Mouse (Mus musculus): ENCODE measurements around the gene Rdh11. TPM values are rescaled to one million over a fixed set of nuclear protein-coding genes. Genes with fewer than 3 reads are reported as not detected.

Rdh11 gene
- polyA plus RNA-seq, 1 experiment from 2014 or later: 26.1 TPM

DNA sequence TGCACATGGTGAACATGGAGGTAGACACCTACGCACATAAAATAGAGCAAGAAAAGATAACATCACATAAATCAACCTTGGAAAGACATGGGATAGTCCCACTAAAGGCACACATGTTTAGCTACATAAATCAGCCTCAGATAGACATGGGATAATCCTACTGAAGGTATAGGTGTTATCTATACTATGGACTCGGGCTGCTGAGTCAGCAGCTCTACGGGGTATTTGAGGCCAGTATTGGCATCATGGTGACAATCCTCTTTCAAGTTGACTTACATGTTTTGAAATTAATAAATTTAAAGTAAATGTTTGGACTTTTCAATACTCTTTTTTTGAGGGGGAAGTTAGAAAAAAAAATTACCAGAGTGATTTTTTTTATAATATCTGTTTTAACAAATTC, 29.2 kb downstream of the Rdh11 start:
- no peak for DNase-seq (ENCODE audit: low spot score)
- H3K4me1 ChIP-seq (ENCODE audit: control insufficient read depth, insufficient read depth, low read length): no peaks in the 10 kb centered on the region
- H3K9ac ChIP-seq (ENCODE audit: low read length): no peak overlapping the region
- 96% methylated on average over 3 of the region's 3 CpGs for WGBS
- ATAC-seq (ENCODE audit: insufficient read depth, low FRiP score, low TSS enrichment): no peak
- H3K27ac ChIP-seq (ENCODE audit: low read depth, low read length): no peak overlapping the region
- H3K36me3 ChIP-seq (ENCODE audit: control insufficient read depth, insufficient read depth, low read length): peaks cover 6% of the 10 kb centered on the region; the same call in 1 of the 2 replicates
- no peak overlapping the region for H3K4me2 ChIP-seq (ENCODE audit: low read depth)
- H3K27me3 ChIP-seq (ENCODE audit: control insufficient read depth, insufficient read depth, low read length): no peaks in the 10 kb centered on the region
- no peak overlapping the region for H3K4me3 ChIP-seq (ENCODE audit: low read depth, low read length)
- no peaks in the 10 kb centered on the region for H3K9me3 ChIP-seq (ENCODE audit: control insufficient read depth, low read length)

DNA sequence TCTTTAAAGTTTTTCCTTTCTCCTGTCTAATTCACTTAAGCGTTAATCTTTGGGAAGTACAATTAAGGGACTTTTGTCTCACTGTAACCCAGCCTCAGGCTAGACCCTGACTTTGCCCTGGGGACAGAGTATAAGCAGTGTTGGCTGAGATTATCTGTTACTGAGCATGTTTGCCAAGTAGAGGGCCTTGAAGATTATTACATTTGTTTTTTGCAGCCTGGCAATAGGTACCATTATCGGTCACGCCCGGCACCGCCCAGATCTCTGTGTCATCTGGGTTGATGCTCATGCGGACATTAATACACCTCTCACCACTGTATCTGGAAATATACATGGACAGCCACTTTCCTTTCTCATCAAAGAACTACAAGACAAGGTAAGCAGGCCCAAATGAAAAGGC, 42.4 kb downstream of the Rdh11 start:
- peaks cover under 1% of the 10 kb centered on the region for H3K36me3 ChIP-seq (ENCODE audit: control insufficient read depth, insufficient read depth, low read length)
- H3K9me3 ChIP-seq (ENCODE audit: control insufficient read depth, low read length): no peaks in the 10 kb centered on the region
- H3K27me3 ChIP-seq (ENCODE audit: control insufficient read depth, insufficient read depth, low read length): no peaks in the 10 kb centered on the region
- no peak overlapping the region for H3K27ac ChIP-seq (ENCODE audit: low read depth, low read length)
- 97% methylated on average over 6 of the region's 6 CpGs for WGBS
- no peak overlapping the region for H3K4me2 ChIP-seq (ENCODE audit: low read depth)
- DNase-seq (ENCODE audit: low spot score): no peak
- H3K9ac ChIP-seq (ENCODE audit: low read length): no peak overlapping the region
- no peak for ATAC-seq (ENCODE audit: insufficient read depth, low FRiP score, low TSS enrichment)
- H3K4me3 ChIP-seq (ENCODE audit: low read depth, low read length): no peak overlapping the region
- H3K4me1 ChIP-seq (ENCODE audit: control insufficient read depth, insufficient read depth, low read length): no peaks in the 10 kb centered on the region

DNA sequence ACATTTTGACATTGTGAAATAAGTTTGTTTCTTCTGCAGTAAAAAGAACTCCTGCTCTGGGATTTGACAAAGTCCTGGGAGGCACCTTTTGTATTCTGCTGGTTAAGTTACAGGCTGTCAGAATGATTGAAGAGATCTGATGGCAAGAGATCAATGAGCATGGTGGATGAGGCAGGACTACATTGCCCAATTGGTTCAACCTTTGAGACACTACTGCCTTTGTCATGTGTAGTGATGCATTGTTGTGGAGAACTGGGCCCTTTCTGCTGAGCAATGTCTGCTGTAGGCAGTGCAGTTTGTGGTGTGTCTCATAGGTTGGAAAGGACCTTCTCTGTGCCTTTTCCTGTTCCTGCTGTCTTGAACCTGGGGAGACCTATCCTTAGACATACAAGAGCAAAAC, 50.7 kb downstream of the Rdh11 start:
- no peak for DNase-seq (ENCODE audit: low spot score)
- no peak overlapping the region for H3K4me3 ChIP-seq (ENCODE audit: low read depth, low read length)
- H3K9me3 ChIP-seq (ENCODE audit: control insufficient read depth, low read length): no peaks in the 10 kb centered on the region
- ATAC-seq (ENCODE audit: insufficient read depth, low FRiP score, low TSS enrichment): no peak
- no peak overlapping the region for H3K9ac ChIP-seq (ENCODE audit: low read length)
- no peaks in the 10 kb centered on the region for H3K36me3 ChIP-seq (ENCODE audit: control insufficient read depth, insufficient read depth, low read length)
- H3K27ac ChIP-seq (ENCODE audit: low read depth, low read length): no peak overlapping the region
- no peaks in the 10 kb centered on the region for H3K4me1 ChIP-seq (ENCODE audit: control insufficient read depth, insufficient read depth, low read length)
- H3K4me2 ChIP-seq (ENCODE audit: low read depth): no peak overlapping the region
- no peaks in the 10 kb centered on the region for H3K27me3 ChIP-seq (ENCODE audit: control insufficient read depth, insufficient read depth, low read length)

DNA sequence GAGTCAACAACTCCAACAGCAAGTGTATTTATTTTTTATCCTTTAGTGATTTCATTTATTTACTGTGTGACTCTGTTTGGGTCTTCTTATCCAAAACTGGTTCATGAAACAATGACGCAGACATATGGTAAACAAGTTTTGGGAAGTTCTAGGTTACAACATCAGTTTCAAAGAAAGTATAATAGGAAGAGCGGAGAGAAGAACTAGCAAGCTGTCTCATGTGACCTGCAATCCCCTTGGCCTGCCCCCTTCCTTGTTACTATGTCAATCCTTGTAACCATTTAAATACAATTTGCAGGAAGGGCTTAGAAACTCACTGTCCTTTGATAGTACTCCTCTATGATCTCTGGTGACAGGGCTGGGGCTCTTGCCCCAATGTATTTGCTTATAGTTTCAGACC, 51.3 kb downstream of the Rdh11 start:
- no peaks in the 10 kb centered on the region for H3K36me3 ChIP-seq (ENCODE audit: control insufficient read depth, insufficient read depth, low read length)

DNA sequence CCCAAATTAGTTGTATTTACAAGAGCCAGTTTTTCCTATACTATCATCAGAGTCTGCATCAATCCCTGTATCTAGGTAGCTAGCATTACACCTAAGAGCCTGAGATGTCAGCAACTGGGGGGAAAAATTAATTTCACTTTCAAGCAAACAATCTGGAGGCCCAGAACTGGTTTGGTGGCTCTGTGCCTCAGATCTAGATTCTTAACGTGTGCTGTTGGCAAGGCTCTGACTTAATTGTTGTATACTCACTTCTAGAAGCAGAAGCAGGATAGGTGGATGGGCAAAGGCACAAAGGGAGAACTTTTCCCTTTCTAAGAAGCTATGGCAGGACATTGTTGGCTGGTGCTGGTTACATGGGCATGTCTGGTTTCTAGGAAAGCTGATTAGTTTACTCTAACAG, 52.7 kb downstream of the Rdh11 start:
- no peak for DNase-seq (ENCODE audit: low spot score)
- H3K4me3 ChIP-seq (ENCODE audit: low read depth, low read length): no peak overlapping the region
- no peaks in the 10 kb centered on the region for H3K36me3 ChIP-seq (ENCODE audit: control insufficient read depth, insufficient read depth, low read length)
- no peak for ATAC-seq (ENCODE audit: insufficient read depth, low FRiP score, low TSS enrichment)
- H3K4me1 ChIP-seq (ENCODE audit: control insufficient read depth, insufficient read depth, low read length): no peaks in the 10 kb centered on the region
- H3K27me3 ChIP-seq (ENCODE audit: control insufficient read depth, insufficient read depth, low read length): no peaks in the 10 kb centered on the region
- no peak overlapping the region for H3K9ac ChIP-seq (ENCODE audit: low read length)
- H3K9me3 ChIP-seq (ENCODE audit: control insufficient read depth, low read length): no peaks in the 10 kb centered on the region
- H3K27ac ChIP-seq (ENCODE audit: low read depth, low read length): no peak overlapping the region
- H3K4me2 ChIP-seq (ENCODE audit: low read depth): no peak overlapping the region
- 51% methylated on average over 1 of the region's 1 CpGs for WGBS

More for the DNA sequence above, 51.3 kb downstream of the Rdh11 start:
- no peaks in the 10 kb centered on the region for H3K27me3 ChIP-seq (ENCODE audit: control insufficient read depth, insufficient read depth, low read length)
- DNase-seq (ENCODE audit: low spot score): no peak
- no peak overlapping the region for H3K4me2 ChIP-seq (ENCODE audit: low read depth)
- no peak overlapping the region for H3K9ac ChIP-seq (ENCODE audit: low read length)
- H3K27ac ChIP-seq (ENCODE audit: low read depth, low read length): no peak overlapping the region
- 92% methylated on average over 2 of the region's 2 CpGs for WGBS
- no peaks in the 10 kb centered on the region for H3K4me1 ChIP-seq (ENCODE audit: control insufficient read depth, insufficient read depth, low read length)
- H3K9me3 ChIP-seq (ENCODE audit: control insufficient read depth, low read length): no peaks in the 10 kb centered on the region
- H3K4me3 ChIP-seq (ENCODE audit: low read depth, low read length): no peak overlapping the region
- no peak for ATAC-seq (ENCODE audit: insufficient read depth, low FRiP score, low TSS enrichment)

DNA sequence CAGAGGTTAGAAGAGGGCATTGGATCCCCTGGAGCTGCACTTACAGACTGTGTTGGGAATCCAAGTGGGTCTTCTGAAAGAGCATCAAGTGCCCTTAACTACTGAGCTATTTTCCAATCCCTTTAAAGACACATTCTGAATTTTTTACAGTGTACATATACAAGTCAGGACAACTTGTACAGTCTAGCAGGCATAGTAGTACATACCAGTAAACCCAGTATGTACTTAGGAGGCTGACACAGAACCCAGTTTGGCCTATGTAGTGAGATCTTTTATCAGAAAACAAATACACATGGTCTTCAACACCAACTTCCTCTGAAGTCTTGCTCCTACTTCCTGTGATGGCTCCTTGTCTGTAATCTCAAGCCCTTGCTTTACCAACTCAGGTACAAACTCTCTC, 53.1 kb downstream of the Rdh11 start:
- Histone ChIP-seq H3K36me3 (ENCODE audit: control insufficient read depth, insufficient read depth, low read length) (no peaks in the 10 kb centered on the region), H3K4me3 (ENCODE audit: low read depth, low read length) (no peak overlapping the region), H3K27ac (ENCODE audit: low read depth, low read length) (no peak overlapping the region), H3K4me2 (ENCODE audit: low read depth) (no peak overlapping the region), H3K9ac (ENCODE audit: low read length) (no peak overlapping the region), H3K9me3 (ENCODE audit: control insufficient read depth, low read length) (no peaks in the 10 kb centered on the region), H3K27me3 (ENCODE audit: control insufficient read depth, insufficient read depth, low read length) (no peaks in the 10 kb centered on the region), H3K4me1 (ENCODE audit: control insufficient read depth, insufficient read depth, low read length) (no peaks in the 10 kb centered on the region)
- no peak for DNase-seq (ENCODE audit: low spot score)
- ATAC-seq (ENCODE audit: insufficient read depth, low FRiP score, low TSS enrichment): no peak

DNA sequence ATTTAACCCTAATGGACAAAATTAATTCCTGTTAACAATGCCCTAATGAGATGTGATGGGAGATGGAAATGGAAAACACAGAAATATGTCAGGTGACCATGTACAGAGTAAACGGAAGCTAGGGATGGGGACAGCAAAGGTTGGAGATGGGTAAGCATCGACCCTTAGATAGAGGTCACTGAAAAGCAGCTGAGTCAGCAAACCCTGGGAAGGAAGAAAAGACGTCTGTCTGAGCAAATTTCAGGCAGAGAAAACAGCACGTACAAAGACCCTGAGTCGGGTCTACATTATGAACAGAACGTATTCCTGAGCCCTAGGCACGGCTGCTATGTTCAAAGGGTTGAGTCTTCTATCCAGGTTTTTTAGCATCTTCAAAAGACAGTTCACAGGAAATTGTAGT, 55.1 kb downstream of the Rdh11 start:
- no peaks in the 10 kb centered on the region for H3K36me3 ChIP-seq (ENCODE audit: control insufficient read depth, insufficient read depth, low read length)
- no peak overlapping the region for H3K27ac ChIP-seq (ENCODE audit: low read depth, low read length)
- ATAC-seq (ENCODE audit: insufficient read depth, low FRiP score, low TSS enrichment): no peak
- no peak overlapping the region for H3K4me3 ChIP-seq (ENCODE audit: low read depth, low read length)
- no peak overlapping the region for H3K9ac ChIP-seq (ENCODE audit: low read length)
- DNase-seq (ENCODE audit: low spot score): no peak
- peaks cover 2% of the 10 kb centered on the region for H3K27me3 ChIP-seq (ENCODE audit: control insufficient read depth, insufficient read depth, low read length)
- 69% methylated on average over 7 of the region's 7 CpGs for WGBS
- H3K4me1 ChIP-seq (ENCODE audit: control insufficient read depth, insufficient read depth, low read length): no peaks in the 10 kb centered on the region
- no peak overlapping the region for H3K4me2 ChIP-seq (ENCODE audit: low read depth)
- H3K9me3 ChIP-seq (ENCODE audit: control insufficient read depth, low read length): no peaks in the 10 kb centered on the region

DNA sequence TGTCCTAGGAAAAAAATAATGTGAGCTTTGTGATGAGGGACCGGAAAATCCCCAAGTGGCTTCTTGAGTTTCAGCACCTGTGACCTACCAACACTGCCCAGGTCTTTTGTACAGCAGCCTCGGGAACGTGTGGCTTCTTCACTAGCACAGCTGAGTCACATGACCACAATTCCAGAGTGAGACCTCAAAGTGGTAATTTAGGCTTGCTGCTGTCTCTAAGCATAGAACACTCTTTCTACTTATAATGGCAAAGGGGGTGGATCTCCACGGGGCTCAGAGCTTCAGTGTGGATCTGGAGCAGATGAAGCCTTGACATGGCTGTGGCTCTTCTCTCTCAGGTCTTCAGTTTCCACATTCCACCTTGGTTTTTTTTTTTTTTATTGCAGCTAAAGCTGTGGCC, 57.0 kb downstream of the Rdh11 start:
- H3K9ac ChIP-seq (ENCODE audit: low read length): no peak overlapping the region
- no peak for DNase-seq (ENCODE audit: low spot score)
- H3K4me1 ChIP-seq (ENCODE audit: control insufficient read depth, insufficient read depth, low read length): no peaks in the 10 kb centered on the region
- no peak overlapping the region for H3K4me3 ChIP-seq (ENCODE audit: low read depth, low read length)
- no peak overlapping the region for H3K4me2 ChIP-seq (ENCODE audit: low read depth)
- no peaks in the 10 kb centered on the region for H3K36me3 ChIP-seq (ENCODE audit: control insufficient read depth, insufficient read depth, low read length)
- no peak overlapping the region for H3K27ac ChIP-seq (ENCODE audit: low read depth, low read length)
- ATAC-seq (ENCODE audit: insufficient read depth, low FRiP score, low TSS enrichment): no peak
- 41% methylated on average over 4 of the region's 4 CpGs for WGBS
- peaks cover 20% of the 10 kb centered on the region for H3K27me3 ChIP-seq (ENCODE audit: control insufficient read depth, insufficient read depth, low read length)
- no peaks in the 10 kb centered on the region for H3K9me3 ChIP-seq (ENCODE audit: control insufficient read depth, low read length)

DNA sequence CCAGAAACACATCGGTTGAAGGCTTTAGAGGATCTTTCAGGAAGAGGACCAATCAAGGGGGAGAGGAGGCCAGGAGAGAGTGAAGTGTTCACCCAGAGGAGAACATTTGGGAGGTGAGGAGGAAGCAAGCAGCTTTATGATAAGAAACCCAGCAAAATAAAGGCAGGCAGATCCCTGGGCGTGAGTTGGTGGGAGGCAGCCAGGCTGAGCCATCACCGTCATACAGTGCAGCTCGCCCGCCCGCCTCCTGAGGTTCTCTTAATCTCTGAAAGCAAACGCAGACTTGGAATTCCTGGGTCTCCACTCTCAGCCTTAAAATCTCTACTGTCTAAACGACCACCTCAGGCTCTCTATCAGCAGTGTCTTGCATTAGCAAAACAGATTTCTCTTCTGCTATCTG, 57.4 kb downstream of the Rdh11 start:
- H3K4me1 ChIP-seq (ENCODE audit: control insufficient read depth, insufficient read depth, low read length): no peaks in the 10 kb centered on the region
- no peaks in the 10 kb centered on the region for H3K9me3 ChIP-seq (ENCODE audit: control insufficient read depth, low read length)
- H3K36me3 ChIP-seq (ENCODE audit: control insufficient read depth, insufficient read depth, low read length): no peaks in the 10 kb centered on the region
- WGBS: 45% methylated on average over 8 of the region's 8 CpGs
- H3K27ac ChIP-seq (ENCODE audit: low read depth, low read length): no peak overlapping the region
- ATAC-seq (ENCODE audit: insufficient read depth, low FRiP score, low TSS enrichment) (no peak), DNase-seq (ENCODE audit: low spot score) (no peak)
- H3K9ac ChIP-seq (ENCODE audit: low read length): no peak overlapping the region
- no peak overlapping the region for H3K4me2 ChIP-seq (ENCODE audit: low read depth)
- no peak overlapping the region for H3K4me3 ChIP-seq (ENCODE audit: low read depth, low read length)
- H3K27me3 ChIP-seq (ENCODE audit: control insufficient read depth, insufficient read depth, low read length): peaks cover 21% of the 10 kb centered on the region

Data from neural tube, embryonic 11.5 days (tissue).